Mouse (Mus musculus): ENCODE results near the gene Ufsp1.

The Ufsp1 gene

DNA sequence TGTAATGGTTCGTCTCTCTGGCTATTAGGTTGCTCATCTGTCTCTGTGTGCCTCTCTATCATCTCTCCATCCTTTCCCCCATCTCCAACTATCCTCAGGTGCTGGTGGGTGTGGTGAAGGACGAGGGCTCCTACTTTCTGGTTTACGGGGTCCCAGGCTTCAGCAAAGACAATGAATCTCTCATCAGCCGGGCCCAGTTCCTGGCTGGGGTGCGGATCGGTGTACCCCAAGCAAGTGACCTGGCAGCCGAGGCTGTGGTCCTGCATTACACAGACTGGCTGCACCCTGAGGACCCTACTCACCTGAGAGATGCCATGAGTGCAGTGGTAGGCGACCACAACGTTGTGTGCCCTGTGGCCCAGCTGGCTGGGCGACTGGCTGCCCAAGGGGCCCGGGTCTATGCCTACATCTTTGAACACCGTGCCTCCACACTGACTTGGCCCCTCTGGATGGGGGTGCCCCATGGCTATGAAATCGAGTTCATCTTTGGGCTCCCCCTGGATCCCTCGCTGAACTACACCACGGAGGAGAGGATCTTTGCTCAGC lies 3.0 kb upstream of the Ufsp1 start:
- peaks cover 61% of the 10 kb centered on the region for H3K27me3 ChIP-seq (ENCODE audit: insufficient read depth, low read length)
- no peak overlapping the region for H3K4me3 ChIP-seq (replicated peaks; ENCODE audit: low read length)
- H3K9me3 ChIP-seq (ENCODE audit: low read length): no peaks in the 10 kb centered on the region
- peaks cover 18% of the 10 kb centered on the region for H3K36me3 ChIP-seq (ENCODE audit: insufficient read depth, low read length)
- no peak for TF ChIP-seq POU5F1 (IDR thresholded peaks at IDR 0.05; ENCODE audit: borderline replicate concordance, low read length)
- no peak for TF ChIP-seq NANOG (IDR thresholded peaks at IDR 0.05; ENCODE audit: borderline replicate concordance, low read length)
- no peak for TF ChIP-seq CTCF (conservative IDR thresholded peaks at IDR 0.05; ENCODE audit: low read length)
- peaks cover 67% of the 10 kb centered on the region for H3K4me1 ChIP-seq (replicated peaks; ENCODE audit: low read depth, low read length)

- Histone ChIP-seq H3K9me3 (ENCODE audit: low read length) (no peaks in the 10 kb centered on the region), H3K4me1 (replicated peaks; ENCODE audit: low read depth, low read length) (peaks cover 72% of the 10 kb centered on the region), H3K4me3 (replicated peaks; ENCODE audit: low read length) (peak overlapping the region; percentile 88), H3K36me3 (ENCODE audit: insufficient read depth, low read length) (peaks cover 37% of the 10 kb centered on the region), H3K27me3 (ENCODE audit: insufficient read depth, low read length) (peaks cover 47% of the 10 kb centered on the region)
- TF ChIP-seq POU5F1 (IDR thresholded peaks at IDR 0.05; ENCODE audit: borderline replicate concordance, low read length) (no peak), NANOG (IDR thresholded peaks at IDR 0.05; ENCODE audit: borderline replicate concordance, low read length) (no peak), CTCF (conservative IDR thresholded peaks at IDR 0.05; ENCODE audit: low read length) (no peak)
These were observed 1.1 kb upstream of the Ufsp1 start for GRCm38 (mm10) chr5:137293282-137293681.

GRCm38 (mm10) chr5:137294744-137295093 lies 290 bp downstream of the Ufsp1 start:
- Histone ChIP-seq H3K4me1 (replicated peaks; ENCODE audit: low read depth, low read length) (peaks cover 72% of the 10 kb centered on the region), H3K9me3 (ENCODE audit: low read length) (no peaks in the 10 kb centered on the region), H3K27me3 (ENCODE audit: insufficient read depth, low read length) (peaks cover 34% of the 10 kb centered on the region), H3K36me3 (ENCODE audit: insufficient read depth, low read length) (peaks cover 51% of the 10 kb centered on the region), H3K4me3 (replicated peaks; ENCODE audit: low read length) (peak overlapping the region; percentile 88)
- TF ChIP-seq POU5F1 (IDR thresholded peaks at IDR 0.05; ENCODE audit: borderline replicate concordance, low read length): no peak
- no peak for TF ChIP-seq CTCF (conservative IDR thresholded peaks at IDR 0.05; ENCODE audit: low read length)
- TF ChIP-seq NANOG (IDR thresholded peaks at IDR 0.05; ENCODE audit: borderline replicate concordance, low read length): no peak

GRCm38 (mm10) chr5:137295296-137295695 lies 867 bp downstream of the Ufsp1 start:
- Histone ChIP-seq H3K4me3 (replicated peaks; ENCODE audit: low read length) (peak overlapping the region; percentile 88), H3K9me3 (ENCODE audit: low read length) (no peaks in the 10 kb centered on the region), H3K4me1 (replicated peaks; ENCODE audit: low read depth, low read length) (peaks cover 72% of the 10 kb centered on the region), H3K27me3 (ENCODE audit: insufficient read depth, low read length) (peaks cover 28% of the 10 kb centered on the region), H3K36me3 (ENCODE audit: insufficient read depth, low read length) (peaks cover 57% of the 10 kb centered on the region)
- TF ChIP-seq CTCF (conservative IDR thresholded peaks at IDR 0.05; ENCODE audit: low read length) (no peak), POU5F1 (IDR thresholded peaks at IDR 0.05; ENCODE audit: borderline replicate concordance, low read length) (no peak), NANOG (IDR thresholded peaks at IDR 0.05; ENCODE audit: borderline replicate concordance, low read length) (no peak)

GRCm38 (mm10) chr5:137295712-137296111 lies 1.3 kb downstream of the Ufsp1 start:
- TF ChIP-seq CTCF (conservative IDR thresholded peaks at IDR 0.05; ENCODE audit: low read length): no peak
- TF ChIP-seq POU5F1 (IDR thresholded peaks at IDR 0.05; ENCODE audit: borderline replicate concordance, low read length): no peak
- TF ChIP-seq NANOG (IDR thresholded peaks at IDR 0.05; ENCODE audit: borderline replicate concordance, low read length): no peak
- peaks cover 72% of the 10 kb centered on the region for H3K4me1 ChIP-seq (replicated peaks; ENCODE audit: low read depth, low read length)
- no peaks in the 10 kb centered on the region for H3K9me3 ChIP-seq (ENCODE audit: low read length)
- peak overlapping the region; percentile 88 for H3K4me3 ChIP-seq (replicated peaks; ENCODE audit: low read length)
- H3K36me3 ChIP-seq (ENCODE audit: insufficient read depth, low read length): peaks cover 61% of the 10 kb centered on the region
- peaks cover 24% of the 10 kb centered on the region for H3K27me3 ChIP-seq (ENCODE audit: insufficient read depth, low read length)

GRCm38 (mm10) chr5:137297126-137297525 lies 2.7 kb downstream of the Ufsp1 start:
- Histone ChIP-seq H3K9me3 (ENCODE audit: low read length) (no peaks in the 10 kb centered on the region), H3K4me1 (replicated peaks; ENCODE audit: low read depth, low read length) (peaks cover 80% of the 10 kb centered on the region), H3K4me3 (replicated peaks; ENCODE audit: low read length) (no peak overlapping the region), H3K36me3 (ENCODE audit: insufficient read depth, low read length) (peaks cover 75% of the 10 kb centered on the region), H3K27me3 (ENCODE audit: insufficient read depth, low read length) (peaks cover 10% of the 10 kb centered on the region)
- TF ChIP-seq NANOG (IDR thresholded peaks at IDR 0.05; ENCODE audit: borderline replicate concordance, low read length) (no peak), CTCF (conservative IDR thresholded peaks at IDR 0.05; ENCODE audit: low read length) (no peak), POU5F1 (IDR thresholded peaks at IDR 0.05; ENCODE audit: borderline replicate concordance, low read length) (no peak)

DNA sequence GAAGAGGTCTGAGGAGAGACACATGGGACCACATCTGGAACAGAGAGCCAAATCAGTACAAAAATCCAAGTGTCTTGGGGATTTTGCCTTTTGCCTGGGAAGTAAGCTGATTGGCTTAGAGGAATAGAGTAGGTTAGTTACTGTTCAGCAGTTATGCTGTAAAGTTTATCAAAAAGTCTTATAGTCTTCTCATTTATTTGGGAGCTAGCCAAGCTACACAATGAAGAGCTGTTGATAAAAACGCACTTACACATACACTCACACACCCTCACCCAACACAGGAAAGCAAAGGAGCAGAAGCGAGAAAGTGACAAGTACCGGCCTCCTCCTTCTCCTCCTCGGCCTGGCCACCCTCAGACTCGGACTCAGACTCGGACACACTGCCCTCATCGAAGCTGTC lies 4.8 kb downstream of the Ufsp1 start:
- Histone ChIP-seq H3K36me3 (ENCODE audit: insufficient read depth, low read length) (peaks cover 96% of the 10 kb centered on the region), H3K9me3 (ENCODE audit: low read length) (no peaks in the 10 kb centered on the region), H3K27me3 (ENCODE audit: insufficient read depth, low read length) (no peaks in the 10 kb centered on the region), H3K4me1 (replicated peaks; ENCODE audit: low read depth, low read length) (peaks cover 90% of the 10 kb centered on the region), H3K4me3 (replicated peaks; ENCODE audit: low read length) (no peak overlapping the region)
- no peak for TF ChIP-seq POU5F1 (IDR thresholded peaks at IDR 0.05; ENCODE audit: borderline replicate concordance, low read length)
- no peak for TF ChIP-seq CTCF (conservative IDR thresholded peaks at IDR 0.05; ENCODE audit: low read length)
- no peak for TF ChIP-seq NANOG (IDR thresholded peaks at IDR 0.05; ENCODE audit: borderline replicate concordance, low read length)

GRCm38 (mm10) chr5:137301253-137301652 lies 6.8 kb downstream of the Ufsp1 start:
- no peaks in the 10 kb centered on the region for H3K27me3 ChIP-seq (ENCODE audit: insufficient read depth, low read length)
- peaks cover 88% of the 10 kb centered on the region for H3K4me1 ChIP-seq (replicated peaks; ENCODE audit: low read depth, low read length)
- H3K36me3 ChIP-seq (ENCODE audit: insufficient read depth, low read length): peaks cover 98% of the 10 kb centered on the region
- H3K4me3 ChIP-seq (replicated peaks; ENCODE audit: low read length): peak overlapping the region; percentile 29; the same call in 1 of the 2 replicates
- H3K9me3 ChIP-seq (ENCODE audit: low read length): no peaks in the 10 kb centered on the region
- TF ChIP-seq NANOG (IDR thresholded peaks at IDR 0.05; ENCODE audit: borderline replicate concordance, low read length) (no peak), CTCF (conservative IDR thresholded peaks at IDR 0.05; ENCODE audit: low read length) (no peak)

DNA sequence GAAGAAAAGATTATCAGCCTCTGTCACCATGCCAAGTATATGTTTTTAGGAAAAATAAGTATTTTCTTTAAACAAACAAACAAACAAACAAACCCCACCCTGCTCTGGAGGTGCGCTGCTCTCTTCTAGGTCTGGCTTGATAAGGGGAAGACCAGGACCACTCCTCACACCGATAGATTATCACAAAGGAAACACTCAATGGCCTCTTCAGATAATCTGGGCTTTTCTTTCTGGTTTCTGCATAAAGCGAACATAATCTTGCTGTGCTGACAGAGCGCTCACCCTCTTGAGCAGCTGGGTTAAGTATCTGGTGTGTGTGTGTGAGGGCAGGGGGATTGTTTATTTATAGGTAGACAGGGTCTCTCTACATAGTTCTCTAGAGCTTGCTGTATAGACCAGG lies 9.2 kb downstream of the Ufsp1 start:
- Histone ChIP-seq H3K4me3 (replicated peaks; ENCODE audit: low read length) (no peak overlapping the region; the same call in 1 of the 2 replicates), H3K4me1 (replicated peaks; ENCODE audit: low read depth, low read length) (peaks cover 71% of the 10 kb centered on the region), H3K9me3 (ENCODE audit: low read length) (no peaks in the 10 kb centered on the region), H3K27me3 (ENCODE audit: insufficient read depth, low read length) (no peaks in the 10 kb centered on the region), H3K36me3 (ENCODE audit: insufficient read depth, low read length) (peaks cover 79% of the 10 kb centered on the region)
- TF ChIP-seq CTCF (conservative IDR thresholded peaks at IDR 0.05; ENCODE audit: low read length) (no peak), POU5F1 (IDR thresholded peaks at IDR 0.05; ENCODE audit: borderline replicate concordance, low read length) (no peak), NANOG (IDR thresholded peaks at IDR 0.05; ENCODE audit: borderline replicate concordance, low read length) (no peak)
